Mouse (Mus musculus): ENCODE data around the gene Usp29. TPM values are rescaled to one million over a fixed set of nuclear protein-coding genes. Genes with fewer than 3 reads are reported as not detected.

Usp29 gene
- polyA plus RNA-seq (2016; fragmentation: Nextera tagmentation; extraction: Ambion mirVana): 16.2 and 19.2 TPM in 2 replicates

DNA sequence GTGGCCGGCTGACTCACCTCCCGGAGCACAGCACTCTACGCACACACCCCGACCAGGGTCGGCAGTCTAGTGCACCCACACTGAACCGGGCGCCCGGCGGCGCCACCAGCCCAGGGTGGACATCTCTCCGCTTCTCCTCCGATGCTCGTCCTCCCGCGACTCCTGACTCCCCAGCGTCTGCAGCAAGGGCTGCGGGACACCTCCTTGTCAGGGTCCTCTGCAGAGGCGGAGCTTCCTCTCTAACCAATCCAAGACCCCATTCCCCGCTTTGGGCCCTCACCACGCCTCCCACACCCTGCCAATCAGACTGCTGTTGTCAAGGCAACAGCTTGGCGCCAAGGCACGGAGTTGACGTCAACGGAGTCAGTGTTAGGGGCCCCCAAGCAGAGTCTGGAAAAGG is at the start of gene Usp29, which contains the start of gene Peg3:
TSS of gene Usp29 (plus strand) at position 338 of the 400 bp plus-strand sequence.
TSS of gene Peg3 (minus strand) at position 191 of the 400 bp plus-strand sequence.
- ATAC-seq (ENCODE audit: insufficient number of reproducible peaks, insufficient read depth, low FRiP score, low TSS enrichment): peak; percentile 62
- Histone ChIP-seq H3K4me3 (peak within 1 kb of the TSS; percentile 58), H3K27ac (peak within 1 kb of the TSS; percentile 84), H3K36me3 (peaks cover 3% of the 10 kb centered on the region; the same call in 1 of the 2 replicates), H3K4me1 (no peaks in the 10 kb centered on the region), H3K4me2 (replicated peaks) (peak within 1 kb of the TSS; percentile 52), H3K9me3 (peaks cover 42% of the 10 kb centered on the region), H3K27me3 (no peaks in the 10 kb centered on the region), H3K9ac (peak within 1 kb of the TSS; percentile 66)
- 63% methylated on average over 24 of the region's 24 CpGs for WGBS

DNA sequence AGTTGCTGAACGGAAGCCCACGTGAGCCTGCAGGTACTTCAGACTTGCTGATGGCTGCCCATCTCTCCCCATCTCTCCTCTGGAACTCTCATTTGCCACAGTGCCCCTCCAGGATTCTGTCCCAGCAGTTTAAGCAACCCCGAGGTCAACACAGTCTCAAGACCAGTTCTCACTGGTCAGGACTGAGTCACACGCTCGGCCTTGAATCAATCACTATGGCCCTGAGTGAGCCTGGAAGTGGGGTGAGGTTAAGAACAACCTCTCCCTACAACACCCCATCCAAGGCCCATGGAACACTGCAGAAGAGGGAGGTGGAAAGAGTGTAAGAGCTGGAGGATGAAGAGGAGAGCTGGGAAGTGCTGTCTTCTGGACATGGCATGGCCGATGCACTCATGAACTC is 44.9 kb upstream of the Usp29 start:
- Histone ChIP-seq H3K4me3 (no peak overlapping the region), H3K36me3 (peaks cover 11% of the 10 kb centered on the region; the same call in 1 of the 2 replicates), H3K4me1 (no peaks in the 10 kb centered on the region), H3K27me3 (no peaks in the 10 kb centered on the region), H3K4me2 (replicated peaks) (no peak overlapping the region), H3K9me3 (no peaks in the 10 kb centered on the region), H3K27ac (no peak overlapping the region), H3K9ac (no peak overlapping the region)
- ATAC-seq (ENCODE audit: insufficient number of reproducible peaks, insufficient read depth, low FRiP score, low TSS enrichment): 0 out of 2 replicates have a peak, but pooled peaks have one; percentile 45
- WGBS: 91% methylated on average over 6 of the region's 6 CpGs

DNA sequence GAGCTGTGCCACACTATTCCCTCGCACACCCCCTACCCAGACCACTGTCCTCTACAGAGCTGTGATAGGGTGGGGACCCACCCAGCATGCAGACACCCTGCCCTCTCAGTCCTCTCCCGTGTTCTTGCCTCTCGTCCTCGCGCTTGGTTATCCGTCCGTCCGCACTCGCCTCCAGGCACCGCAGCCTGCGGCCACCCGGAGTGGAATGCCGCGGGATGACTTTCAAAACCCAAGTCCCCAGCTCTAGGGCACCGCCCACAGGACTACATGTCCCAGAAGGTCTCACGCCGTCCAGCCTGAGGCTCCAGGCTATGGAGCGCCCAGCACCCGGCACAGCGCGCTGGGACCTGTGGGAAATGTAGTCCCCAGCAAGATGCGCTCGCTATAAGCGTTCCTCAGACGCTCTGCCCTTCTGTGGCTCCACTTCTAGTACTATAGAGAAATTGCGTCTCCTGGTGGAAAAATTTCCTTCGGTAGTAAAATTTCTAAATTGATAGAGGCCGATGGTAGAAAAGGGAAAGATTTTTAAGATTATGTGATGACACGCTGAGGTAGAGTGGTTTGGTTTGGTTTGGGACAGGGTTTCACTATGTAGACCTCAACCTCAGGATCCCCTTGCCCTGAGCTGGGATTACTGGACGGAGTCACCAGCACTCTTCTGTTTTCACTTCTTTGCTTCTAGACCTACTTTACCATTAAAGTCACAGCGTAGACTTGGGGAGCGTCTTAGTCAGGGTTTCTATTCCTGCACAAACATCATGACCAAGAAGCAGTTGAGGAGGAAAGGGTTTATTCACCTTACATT is 33.9 kb upstream of the Usp29 start, which contains the start of gene Zim1:
TSS of gene Zim1 (minus strand) at position 210 of the 805 bp plus-strand sequence.
- H3K4me2 ChIP-seq (replicated peaks): peak within 1 kb of the TSS; percentile 71
- no peaks in the 10 kb centered on the region for H3K36me3 ChIP-seq
- ATAC-seq (ENCODE audit: insufficient number of reproducible peaks, insufficient read depth, low FRiP score, low TSS enrichment): peak; percentile 99
- H3K9me3 ChIP-seq: no peaks in the 10 kb centered on the region
- no peak within 1 kb of the TSS for H3K27ac ChIP-seq
- peak within 1 kb of the TSS; percentile 55 for H3K4me3 ChIP-seq
- peak within 1 kb of the TSS; percentile 54 for H3K9ac ChIP-seq
- H3K27me3 ChIP-seq: no peaks in the 10 kb centered on the region
- no peaks in the 10 kb centered on the region for H3K4me1 ChIP-seq
- WGBS: 11% methylated on average over 32 of the region's 32 CpGs

DNA sequence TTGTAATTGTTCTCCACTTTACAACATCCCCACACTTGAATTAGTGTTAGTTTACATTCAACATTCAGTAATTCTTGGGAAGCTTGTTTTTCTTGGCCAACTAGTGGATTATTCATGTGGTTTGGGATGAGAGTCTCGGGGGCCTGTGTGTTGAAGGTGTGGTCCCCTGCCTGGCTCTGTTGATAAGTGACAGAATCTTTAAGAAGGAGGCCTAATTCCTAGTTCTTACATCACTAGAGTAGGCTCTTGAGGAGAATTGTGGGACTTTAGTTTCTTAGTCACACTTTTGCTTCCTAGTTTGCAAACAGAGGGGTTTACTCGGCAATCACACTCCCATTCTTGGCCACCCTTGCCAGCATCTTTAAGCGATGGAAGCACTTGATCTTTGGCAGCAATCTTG is 31.1 kb upstream of the Usp29 start:
- Histone ChIP-seq H3K27ac (no peak overlapping the region), H3K9ac (no peak overlapping the region), H3K9me3 (no peaks in the 10 kb centered on the region), H3K4me2 (replicated peaks) (no peak overlapping the region), H3K4me3 (no peak overlapping the region), H3K27me3 (no peaks in the 10 kb centered on the region), H3K4me1 (no peaks in the 10 kb centered on the region), H3K36me3 (no peaks in the 10 kb centered on the region)
- no peak for ATAC-seq (ENCODE audit: insufficient number of reproducible peaks, insufficient read depth, low FRiP score, low TSS enrichment)
- 82% methylated on average over 3 of the region's 3 CpGs for WGBS

DNA sequence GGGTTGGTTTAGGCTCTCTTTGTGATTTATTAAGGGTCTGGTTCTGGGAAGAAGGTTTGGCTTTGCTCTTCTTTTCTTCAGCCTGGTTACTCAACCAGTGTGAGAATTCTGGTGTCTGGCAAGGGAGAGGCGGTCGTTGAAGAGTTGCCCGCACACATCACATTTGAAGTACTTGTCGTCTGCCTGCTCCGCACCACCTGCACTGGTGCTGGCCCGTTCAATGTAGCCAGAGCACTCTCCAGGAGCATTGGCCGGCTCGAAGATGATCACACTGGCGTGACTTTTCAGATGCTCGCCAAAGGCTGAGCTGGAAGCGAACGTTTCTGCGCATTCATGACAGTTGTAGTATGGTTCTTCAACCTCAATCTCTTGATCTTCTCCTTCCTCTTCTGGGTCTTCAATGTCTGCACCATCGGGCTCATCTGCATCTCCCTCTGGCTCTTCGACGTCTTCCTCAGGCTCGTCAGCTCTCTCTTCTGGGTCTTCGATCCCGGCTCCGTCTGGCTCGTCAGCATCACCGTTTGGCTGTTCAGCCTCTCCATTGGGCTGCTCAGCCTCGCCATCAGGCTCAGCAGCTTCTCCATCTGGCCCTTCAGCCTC is 22.9 kb upstream of the Usp29 start:
- H3K4me1 ChIP-seq: no peaks in the 10 kb centered on the region
- H3K27me3 ChIP-seq: no peaks in the 10 kb centered on the region
- H3K36me3 ChIP-seq: peaks cover 62% of the 10 kb centered on the region
- H3K27ac ChIP-seq: no peak overlapping the region
- no peak for ATAC-seq (ENCODE audit: insufficient number of reproducible peaks, insufficient read depth, low FRiP score, low TSS enrichment)
- no peak overlapping the region for H3K9ac ChIP-seq
- no peak overlapping the region for H3K4me2 ChIP-seq (replicated peaks)
- no peak overlapping the region for H3K4me3 ChIP-seq
- H3K9me3 ChIP-seq: peaks cover 6% of the 10 kb centered on the region; the same call in 1 of the 2 replicates
- WGBS: 94% methylated on average over 23 of the region's 23 CpGs

DNA sequence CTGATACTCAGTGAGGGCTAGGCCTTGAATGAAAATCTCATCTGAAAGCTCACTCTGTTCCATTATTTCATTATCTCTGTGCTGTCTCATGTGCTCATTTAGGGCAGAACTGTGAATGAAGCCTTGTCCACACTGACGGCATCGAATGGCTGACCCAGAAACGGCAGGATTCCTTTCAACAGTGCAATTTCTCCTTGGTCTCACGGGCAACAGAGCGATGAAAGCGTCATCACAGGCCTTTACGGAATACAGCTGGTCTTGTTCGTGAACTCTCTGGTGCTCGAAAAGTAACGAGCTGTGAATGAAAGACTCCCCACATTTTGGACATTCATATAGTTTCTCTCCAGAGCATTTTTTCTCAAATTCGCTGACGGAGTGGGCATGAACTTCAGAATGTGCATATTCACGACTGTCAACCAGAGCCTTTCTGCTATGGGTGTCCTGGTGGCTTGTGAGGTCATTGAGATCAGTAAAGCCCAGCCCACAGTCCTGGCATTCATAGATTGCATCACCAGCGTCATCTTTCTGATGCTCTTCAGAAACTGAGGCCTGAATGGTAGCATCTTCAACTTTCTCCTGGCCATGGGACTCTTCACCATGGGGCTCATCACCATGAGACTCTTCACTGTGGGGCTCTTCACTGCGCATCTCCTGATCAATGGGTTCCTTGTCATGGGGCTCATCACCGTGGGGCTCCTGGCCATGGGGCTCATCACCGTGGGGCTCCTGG is 21.8 kb upstream of the Usp29 start:
- Histone ChIP-seq H3K4me2 (replicated peaks) (no peak overlapping the region), H3K9me3 (peaks cover 6% of the 10 kb centered on the region; the same call in 1 of the 2 replicates), H3K4me3 (no peak overlapping the region), H3K9ac (no peak overlapping the region), H3K27me3 (no peaks in the 10 kb centered on the region), H3K4me1 (no peaks in the 10 kb centered on the region), H3K36me3 (peaks cover 71% of the 10 kb centered on the region), H3K27ac (no peak overlapping the region)
- ATAC-seq (ENCODE audit: insufficient number of reproducible peaks, insufficient read depth, low FRiP score, low TSS enrichment): no peak
- WGBS: 88% methylated on average over 17 of the region's 17 CpGs

DNA sequence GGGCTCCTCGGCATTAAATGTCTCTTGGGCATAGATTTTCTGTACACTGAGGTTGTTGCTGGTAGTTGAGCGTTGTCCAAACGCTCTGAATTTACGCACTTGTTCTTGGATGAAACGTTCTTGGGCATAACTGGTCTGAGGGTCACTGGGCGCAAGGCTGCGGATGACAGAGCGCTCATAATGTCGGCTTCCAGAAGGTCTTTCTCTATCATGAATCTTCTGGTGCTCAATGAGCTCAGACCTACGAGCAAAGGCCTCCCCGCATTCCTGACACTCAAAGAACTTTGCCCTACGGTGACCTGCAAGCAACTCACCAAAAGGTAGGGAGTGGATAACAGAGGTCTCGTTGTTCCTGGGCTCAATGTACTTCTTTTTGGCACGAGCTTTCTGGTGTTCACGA is 21.0 kb upstream of the Usp29 start:
- H3K27ac ChIP-seq: no peak overlapping the region
- H3K9me3 ChIP-seq: peaks cover 6% of the 10 kb centered on the region; the same call in 1 of the 2 replicates
- H3K4me1 ChIP-seq: no peaks in the 10 kb centered on the region
- 94% methylated on average over 15 of the region's 15 CpGs for WGBS
- H3K4me3 ChIP-seq: no peak overlapping the region
- no peaks in the 10 kb centered on the region for H3K27me3 ChIP-seq
- H3K9ac ChIP-seq: no peak overlapping the region
- H3K36me3 ChIP-seq: peaks cover 71% of the 10 kb centered on the region
- ATAC-seq (ENCODE audit: insufficient number of reproducible peaks, insufficient read depth, low FRiP score, low TSS enrichment): no peak
- no peak overlapping the region for H3K4me2 ChIP-seq (replicated peaks)

DNA sequence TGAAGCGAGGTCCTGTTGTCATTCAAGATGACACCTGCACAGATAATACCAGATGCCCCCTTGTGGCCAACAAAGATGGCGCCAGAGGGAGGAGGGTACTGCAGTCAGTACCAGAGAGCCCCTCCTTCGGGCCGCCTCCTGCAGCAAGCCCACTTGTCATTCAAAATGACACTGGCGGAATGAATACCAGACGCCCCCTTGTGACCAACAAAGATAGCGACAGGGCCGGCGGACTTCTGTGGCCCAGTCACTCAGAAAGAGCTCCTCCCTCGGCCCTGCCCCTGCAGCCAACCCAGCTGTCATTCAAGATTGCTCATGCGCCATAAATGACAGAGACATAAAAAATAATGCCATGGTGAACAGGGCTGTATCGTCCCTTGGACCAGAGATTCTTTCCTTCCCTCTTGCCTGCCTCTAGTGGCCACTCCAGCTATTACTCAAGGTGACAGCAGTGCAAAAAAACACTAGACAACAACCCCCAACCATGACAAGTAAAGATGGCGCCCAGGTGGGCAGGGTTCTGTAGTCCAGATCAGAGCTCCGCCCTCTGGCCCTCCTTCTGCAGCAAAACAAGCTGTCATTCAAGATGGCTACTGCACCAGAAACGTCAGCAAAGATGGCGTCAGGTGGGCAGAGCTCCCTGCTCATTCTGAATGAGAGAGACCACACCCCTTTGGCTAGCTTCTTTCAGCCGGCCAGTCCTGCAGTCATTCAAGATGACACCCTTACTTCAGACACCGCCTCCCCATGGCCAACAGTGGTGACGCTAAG is 2.8 kb upstream of the Usp29 start:
- peaks cover 42% of the 10 kb centered on the region for H3K9me3 ChIP-seq
- no peaks in the 10 kb centered on the region for H3K4me1 ChIP-seq
- ATAC-seq (ENCODE audit: insufficient number of reproducible peaks, insufficient read depth, low FRiP score, low TSS enrichment): peak; percentile 22
- WGBS: 52% methylated on average over 19 of the region's 19 CpGs
- peaks cover 13% of the 10 kb centered on the region; the same call in 1 of the 2 replicates for H3K36me3 ChIP-seq
- H3K4me3 ChIP-seq: peak overlapping the region; percentile 58
- H3K27ac ChIP-seq: peak overlapping the region; percentile 71
- no peak overlapping the region for H3K9ac ChIP-seq
- peak overlapping the region; percentile 44 for H3K4me2 ChIP-seq (replicated peaks)
- H3K27me3 ChIP-seq: no peaks in the 10 kb centered on the region

DNA sequence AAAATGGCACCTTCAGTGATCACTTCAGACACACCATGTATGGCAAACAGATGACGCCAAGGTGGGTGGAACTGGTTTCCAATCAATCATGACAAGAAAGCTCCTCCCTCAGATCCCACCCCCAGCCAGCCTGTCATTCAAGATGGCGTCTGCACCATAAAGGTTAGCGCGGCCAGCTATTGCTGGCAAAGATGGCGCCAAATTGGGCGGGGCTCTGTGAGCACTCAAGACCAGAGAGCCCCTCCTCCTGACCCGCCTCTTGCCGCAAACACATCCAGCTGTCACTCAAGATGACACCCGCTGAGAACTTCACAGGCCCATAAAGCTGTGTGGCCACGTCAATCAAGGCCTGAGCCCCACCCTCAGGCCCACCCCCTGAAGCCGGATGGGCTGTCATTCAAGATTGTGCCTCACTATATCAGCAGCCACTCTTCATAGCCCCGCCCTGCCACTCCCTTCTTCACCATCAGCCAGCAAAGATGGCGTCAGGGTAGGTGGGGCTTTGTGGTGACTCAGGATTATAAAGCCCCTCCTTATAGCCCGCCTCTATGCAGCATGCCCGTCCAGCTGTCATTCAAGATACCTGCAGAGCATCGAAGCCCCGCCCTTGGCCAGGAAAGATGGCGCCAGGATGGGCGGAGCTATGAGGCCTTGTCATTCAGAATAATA is 2.0 kb upstream of the Usp29 start:
- H3K4me3 ChIP-seq: peak overlapping the region; percentile 58
- 47% methylated on average over 19 of the region's 19 CpGs for WGBS
- no peaks in the 10 kb centered on the region for H3K27me3 ChIP-seq
- ATAC-seq (ENCODE audit: insufficient number of reproducible peaks, insufficient read depth, low FRiP score, low TSS enrichment): peak; percentile 81
- no peak overlapping the region; the same call in 1 of the 2 replicates for H3K9ac ChIP-seq
- peaks cover 12% of the 10 kb centered on the region; the same call in 1 of the 2 replicates for H3K36me3 ChIP-seq
- H3K4me1 ChIP-seq: no peaks in the 10 kb centered on the region
- H3K9me3 ChIP-seq: peaks cover 42% of the 10 kb centered on the region
- H3K27ac ChIP-seq: peak overlapping the region; percentile 84
- H3K4me2 ChIP-seq (replicated peaks): peak overlapping the region; percentile 44

DNA sequence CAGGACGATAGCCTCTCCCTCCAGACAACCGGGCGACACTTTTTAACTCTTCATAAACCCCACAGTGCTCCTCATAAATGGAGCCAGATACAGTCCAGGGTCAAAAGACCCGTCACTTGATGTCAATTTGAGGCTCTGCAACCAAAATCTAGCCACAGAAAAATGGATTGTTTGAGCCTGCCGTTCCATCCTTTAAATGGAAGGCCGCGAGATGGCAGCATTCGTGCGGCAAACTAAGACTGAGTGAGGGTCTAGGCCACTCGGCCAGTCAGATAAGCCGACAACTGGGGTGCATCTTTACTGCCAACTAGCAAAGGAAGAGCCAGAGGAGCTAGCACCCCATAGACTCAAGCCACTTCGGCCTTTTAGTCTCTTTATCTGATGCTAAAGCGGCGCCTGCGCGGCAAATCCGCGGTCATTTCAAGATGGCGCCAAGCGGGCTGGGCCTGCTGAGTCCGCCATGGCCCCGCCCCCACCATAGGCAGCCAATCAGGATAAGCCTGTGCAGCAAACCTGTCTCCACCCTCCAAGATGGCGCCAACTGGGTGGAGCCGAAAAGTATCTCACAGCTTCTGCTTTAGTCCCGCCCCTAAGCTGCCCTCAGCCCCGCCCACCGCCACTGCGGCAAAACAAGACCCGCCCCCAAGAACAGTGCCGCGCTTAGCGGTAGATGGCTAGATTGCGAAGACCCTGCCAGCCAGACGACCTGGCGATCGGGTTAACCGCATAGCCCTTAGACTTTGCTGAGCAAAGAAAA is 1.1 kb upstream of the Usp29 start:
- WGBS: 44% methylated on average over 37 of the region's 37 CpGs

More for the DNA sequence above, 1.1 kb upstream of the Usp29 start:
- Histone ChIP-seq H3K27ac (peak overlapping the region; percentile 84), H3K36me3 (peaks cover 6% of the 10 kb centered on the region; the same call in 1 of the 2 replicates), H3K4me1 (no peaks in the 10 kb centered on the region), H3K9me3 (peaks cover 42% of the 10 kb centered on the region), H3K4me3 (peak overlapping the region; percentile 58), H3K9ac (peak overlapping the region; percentile 66), H3K4me2 (replicated peaks) (peak overlapping the region; percentile 52), H3K27me3 (no peaks in the 10 kb centered on the region)
- ATAC-seq (ENCODE audit: insufficient number of reproducible peaks, insufficient read depth, low FRiP score, low TSS enrichment): peak; percentile 29
